Mouse (Mus musculus): ENCODE measurements around the gene Cfap20. TPM values are rescaled to one million over a fixed set of nuclear protein-coding genes. Genes with fewer than 3 reads are reported as not detected.
"Not testable (repeated sequence)": the region's sequence is repeated elsewhere in the genome, so short reads cannot be mapped to it uniquely, and the experiment has no call there.

Cfap20 gene
- polyA plus RNA-seq, 1 experiment = 108 TPM

DNA sequence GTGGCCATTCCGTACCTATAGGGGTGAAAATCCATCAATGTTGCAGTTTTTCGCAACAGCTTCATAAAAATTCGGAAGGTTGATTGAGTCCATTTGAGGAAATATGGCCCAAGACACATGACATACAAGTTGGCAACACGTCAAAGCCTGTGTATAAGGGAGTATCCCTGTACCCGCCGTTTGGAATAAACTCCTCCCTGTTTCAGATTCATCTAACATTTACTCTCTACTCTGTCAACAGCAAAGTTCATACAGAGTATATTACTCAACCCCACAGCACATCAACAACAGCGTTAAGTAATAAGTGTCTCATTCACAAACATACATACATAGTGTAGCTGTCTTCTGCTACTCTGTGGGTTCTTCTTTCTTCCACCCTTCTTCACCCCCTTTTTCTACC, 10.0 kb downstream of the Cfap20 start:
- no peak for DNase-seq (ENCODE audit: extremely low spot score in 1 of 2, low spot score in 1 of 2)

DNA sequence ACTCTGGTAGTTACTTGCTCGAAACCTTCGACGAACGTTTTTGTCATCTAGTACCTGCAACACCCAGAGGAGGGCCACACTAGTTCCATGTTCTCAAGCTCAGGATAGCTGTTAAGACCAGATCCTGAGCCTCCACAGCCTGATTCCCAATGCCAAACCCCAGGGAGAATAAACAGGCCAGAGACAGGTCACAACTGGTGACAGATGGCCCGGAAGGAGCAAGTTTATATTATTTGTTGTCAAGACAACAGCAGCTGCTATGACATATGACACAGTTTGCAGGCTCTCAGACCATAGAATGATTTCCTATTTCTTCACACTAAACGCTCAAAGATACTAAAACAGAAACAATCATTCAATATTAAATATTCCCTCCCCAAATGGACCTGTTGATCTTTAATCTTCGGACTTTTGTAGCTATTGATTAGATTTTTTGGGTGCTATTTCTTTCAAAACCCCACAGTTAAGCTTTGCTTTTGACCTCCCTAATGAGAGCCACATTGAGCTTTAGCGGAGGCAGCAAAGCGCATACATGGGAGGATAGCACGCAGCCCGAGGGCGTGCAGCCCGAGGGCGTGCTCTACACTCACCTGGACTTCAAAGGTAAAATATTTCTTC, 12.4 kb downstream of the Cfap20 start:
- DNase-seq (ENCODE audit: extremely low spot score in 1 of 2, low spot score in 1 of 2) = no peak

DNA sequence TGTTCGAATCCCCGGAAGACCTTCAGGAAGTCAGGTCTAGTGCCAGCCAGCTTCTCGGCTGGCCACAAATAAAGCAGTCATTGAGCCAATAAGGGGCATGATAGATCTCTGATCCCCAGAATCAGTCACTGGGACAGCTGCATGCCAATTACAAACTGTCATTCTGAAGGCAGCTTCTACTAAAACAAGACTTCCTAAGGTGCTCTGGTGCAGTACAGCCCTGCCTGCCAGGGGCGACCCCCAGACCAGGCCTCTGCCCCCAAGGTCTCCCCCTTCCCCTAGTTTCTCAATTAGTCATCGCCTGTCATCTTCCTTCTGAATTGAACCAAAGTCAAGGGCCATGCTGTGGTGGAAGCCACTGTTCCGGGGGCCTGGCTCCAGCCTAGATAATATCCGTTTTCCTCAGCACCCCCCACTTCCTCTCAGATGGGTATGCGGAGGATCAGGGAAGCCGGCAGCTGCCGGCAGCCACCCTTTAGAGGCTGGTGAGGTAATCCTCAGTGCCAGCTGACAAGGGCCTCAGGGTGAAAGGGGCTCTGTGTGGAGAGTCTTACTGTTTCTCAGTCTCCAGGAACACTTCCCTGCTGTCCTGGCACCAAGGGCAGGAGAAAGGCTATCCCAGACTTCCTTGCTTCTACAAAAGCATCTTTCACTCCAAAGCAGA, 23.2 kb downstream of the Cfap20 start:
- DNase-seq (ENCODE audit: extremely low spot score in 1 of 2, low spot score in 1 of 2) = no peak

DNA sequence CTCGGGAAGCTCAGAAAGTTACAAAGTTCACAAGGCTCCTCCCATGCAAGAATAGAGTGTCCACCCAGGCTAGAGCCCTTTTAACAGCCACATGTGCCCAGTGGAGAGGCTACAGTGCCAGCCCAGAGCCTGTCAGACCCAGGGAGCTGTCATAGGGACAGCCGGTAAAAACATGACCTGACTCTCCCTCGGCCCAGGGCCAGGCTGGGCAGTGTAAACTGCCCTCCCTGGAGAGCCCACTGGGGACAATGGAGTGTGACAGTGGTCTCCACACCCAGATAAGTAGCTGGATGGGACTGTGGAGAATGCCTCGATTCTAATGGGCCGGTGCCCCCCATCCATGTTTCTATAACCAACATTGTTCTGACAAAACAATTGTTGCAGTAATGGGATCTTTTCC, 25.2 kb downstream of the Cfap20 start:
- DNase-seq (ENCODE audit: extremely low spot score in 1 of 2, low spot score in 1 of 2) = no peak

DNA sequence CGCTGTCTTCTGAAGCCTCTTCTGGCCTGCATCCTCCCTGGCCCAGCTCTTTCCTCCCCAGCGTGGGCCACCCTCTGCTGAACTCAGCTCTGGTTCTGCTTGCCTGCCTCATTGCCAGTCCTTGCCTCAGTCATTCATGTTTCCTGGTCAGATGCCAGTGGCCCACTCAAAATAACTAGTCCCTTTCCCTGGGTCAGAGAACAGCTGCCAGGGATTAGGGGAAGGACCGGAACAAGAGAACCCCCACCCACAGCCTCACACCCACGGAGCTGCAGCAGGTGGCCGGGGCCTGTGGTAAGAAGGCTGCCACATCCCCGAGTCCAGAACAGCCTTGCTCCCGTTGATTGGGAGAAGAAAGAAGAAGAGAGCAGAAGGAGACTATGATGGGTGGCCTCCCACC, 33.6 kb downstream of the Cfap20 start:
- DNase-seq (ENCODE audit: extremely low spot score in 1 of 2, low spot score in 1 of 2) = no peak

DNA sequence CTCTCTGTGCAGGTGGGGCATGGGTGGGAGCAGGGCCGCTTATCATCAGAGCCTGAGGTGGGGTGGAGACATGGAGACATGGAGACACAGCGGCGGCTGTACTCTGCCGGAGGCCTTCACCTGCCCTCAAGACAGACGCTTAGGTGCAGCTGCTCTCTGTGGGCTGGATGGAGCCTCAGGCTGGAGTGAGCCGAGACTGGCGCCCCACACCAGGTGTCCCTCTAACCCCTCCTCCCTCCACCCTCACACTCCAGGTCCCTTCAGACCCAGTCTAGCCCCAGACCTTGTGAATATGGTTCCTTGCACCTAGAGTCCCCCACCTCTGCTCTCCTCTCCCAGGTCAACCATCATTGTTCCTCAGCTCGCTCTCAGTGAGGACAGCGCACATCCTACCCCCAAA, 35.5 kb downstream of the Cfap20 start:
- no peak for DNase-seq (ENCODE audit: extremely low spot score in 1 of 2, low spot score in 1 of 2)

DNA sequence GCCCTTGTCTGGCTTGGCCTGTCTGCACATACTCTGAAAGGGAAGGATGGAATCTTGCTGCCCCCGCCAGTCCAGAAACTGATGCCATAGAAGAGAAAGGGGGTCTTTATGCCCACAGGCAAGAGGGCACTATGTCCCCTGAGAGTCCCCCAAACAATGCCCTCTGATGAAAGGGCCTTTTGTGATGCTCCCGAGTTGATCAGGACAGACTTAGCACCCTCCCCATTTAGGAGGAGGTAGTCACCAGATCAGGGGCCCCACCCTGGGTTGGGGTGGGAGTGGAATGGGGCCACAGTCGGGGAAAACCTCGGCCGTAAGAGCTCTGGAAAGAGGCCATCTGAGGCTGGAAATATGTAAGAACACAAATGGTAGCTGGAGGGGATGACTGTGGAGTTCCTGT, 37.5 kb downstream of the Cfap20 start:
- DNase-seq (ENCODE audit: extremely low spot score in 1 of 2, low spot score in 1 of 2) = no peak

DNA sequence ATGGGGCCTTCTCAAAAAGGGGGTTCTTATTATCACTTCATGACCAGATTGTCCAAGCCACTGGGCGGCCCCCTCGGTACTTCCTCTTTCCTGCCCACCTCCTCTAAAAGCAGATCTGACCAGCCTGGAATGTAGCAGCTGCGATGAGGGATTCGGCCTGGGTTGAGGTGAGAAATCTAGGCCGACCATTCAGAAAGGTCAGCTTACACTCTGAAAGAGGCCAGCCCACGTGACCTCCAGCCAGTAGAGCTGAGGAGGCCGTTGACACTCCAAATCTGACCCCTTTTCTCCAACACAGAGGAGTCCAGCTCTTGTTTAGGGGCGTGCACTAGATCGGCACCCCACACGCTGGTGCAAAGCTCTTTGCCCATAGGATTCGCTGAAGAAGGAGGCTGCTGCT, 37.9 kb downstream of the Cfap20 start:
- DNase-seq (ENCODE audit: extremely low spot score in 1 of 2, low spot score in 1 of 2) = no peak

DNA sequence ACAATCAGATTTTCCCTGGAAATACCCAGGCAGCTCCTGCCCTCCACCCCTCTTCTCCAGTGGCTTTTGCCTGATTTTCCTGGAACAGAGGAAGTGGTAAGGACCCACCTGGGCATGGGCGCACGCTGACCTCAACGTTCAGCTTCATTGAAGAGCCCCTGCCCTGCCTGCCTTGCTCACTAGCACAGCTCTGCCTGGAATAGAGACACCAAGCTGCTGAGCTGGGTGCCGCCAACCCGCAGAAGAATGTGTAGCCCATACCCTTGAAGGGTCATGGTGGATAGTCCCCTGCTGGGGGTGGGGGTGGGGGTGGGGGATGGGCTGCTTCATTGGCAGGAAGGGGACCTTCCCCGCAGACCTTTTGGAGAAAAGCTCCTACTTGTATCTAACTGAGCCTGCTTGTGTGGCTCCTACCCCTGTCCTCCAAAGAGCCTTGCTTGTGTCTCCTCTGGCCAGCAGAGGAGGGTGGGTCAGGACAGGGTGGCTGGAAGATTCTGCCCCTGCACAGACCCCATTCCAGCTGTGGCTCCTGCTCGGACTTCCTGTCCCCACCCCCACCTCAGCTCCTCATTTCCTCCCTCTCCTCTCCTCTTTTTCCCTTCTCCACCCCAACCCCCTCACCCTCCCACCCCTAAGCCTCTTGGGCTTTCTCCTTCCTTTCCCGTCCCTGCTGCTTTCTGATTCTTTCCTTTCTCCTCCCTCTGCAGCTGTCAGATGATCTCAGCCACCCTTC, 39.3 kb downstream of the Cfap20 start:
- no peak for DNase-seq (ENCODE audit: extremely low spot score in 1 of 2, low spot score in 1 of 2)

DNA sequence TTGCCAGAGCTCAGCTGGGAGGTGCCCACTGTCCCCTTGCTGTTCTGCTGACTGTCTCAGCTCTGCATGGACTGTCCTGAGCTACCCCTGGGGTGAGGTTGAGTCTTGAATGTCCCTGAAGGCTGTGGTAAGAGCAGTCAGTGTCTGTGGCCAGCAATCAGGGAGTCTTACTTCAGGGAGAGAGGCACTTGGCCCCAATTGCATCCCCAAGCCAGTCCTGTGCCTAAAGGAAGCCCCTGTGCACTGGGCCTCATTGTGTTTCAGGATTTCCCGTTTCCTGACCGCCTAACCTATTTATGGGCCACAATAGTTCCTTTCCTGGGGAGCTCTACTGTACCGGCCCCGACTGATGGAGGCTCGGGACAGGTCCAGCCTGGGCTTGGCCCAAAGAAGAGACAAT, 42.1 kb downstream of the Cfap20 start:
- DNase-seq (ENCODE audit: extremely low spot score in 1 of 2, low spot score in 1 of 2) = no peak

DNA sequence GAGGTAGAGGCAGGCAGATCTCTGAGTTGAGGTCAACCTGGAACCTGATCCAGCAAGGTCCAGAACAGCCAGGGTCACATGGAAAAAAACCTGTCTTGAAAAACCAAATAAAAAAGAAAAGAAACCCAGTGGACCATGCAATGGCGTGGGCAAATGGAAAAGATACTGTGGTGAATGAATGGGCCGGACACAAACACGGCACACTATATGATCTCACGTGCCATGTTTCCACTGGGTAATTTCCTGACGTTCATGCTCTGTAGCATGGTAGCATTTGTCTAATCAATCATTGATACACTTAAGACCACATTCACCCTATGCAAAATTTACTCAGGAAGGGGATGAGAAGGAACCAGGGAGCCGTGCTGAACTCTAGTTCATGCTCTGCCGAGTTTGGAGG, 43.6 kb downstream of the Cfap20 start:
- no peak for DNase-seq (ENCODE audit: extremely low spot score in 1 of 2, low spot score in 1 of 2)

DNA sequence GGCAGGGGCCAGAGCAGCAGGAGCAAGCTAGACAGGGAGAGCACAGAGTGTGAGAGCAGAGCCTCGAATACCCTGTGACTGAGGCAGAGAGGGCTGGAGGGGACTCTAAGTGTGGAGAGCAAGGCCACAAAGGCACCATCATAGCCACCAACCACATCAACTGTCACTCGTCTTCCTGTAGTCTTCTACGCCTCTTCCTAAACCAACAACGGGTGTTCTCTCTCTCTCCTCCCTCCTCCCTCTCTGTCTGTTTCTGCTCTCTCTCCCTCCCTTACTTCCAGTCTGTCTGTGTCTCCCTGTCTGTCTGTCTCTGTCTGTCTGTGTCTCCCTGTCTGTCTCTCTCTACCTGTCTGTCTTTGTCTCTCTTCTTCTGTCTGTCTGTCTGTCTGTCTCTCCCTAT, 44.4 kb downstream of the Cfap20 start:
- DNase-seq (ENCODE audit: extremely low spot score in 1 of 2, low spot score in 1 of 2) = no peak

DNA sequence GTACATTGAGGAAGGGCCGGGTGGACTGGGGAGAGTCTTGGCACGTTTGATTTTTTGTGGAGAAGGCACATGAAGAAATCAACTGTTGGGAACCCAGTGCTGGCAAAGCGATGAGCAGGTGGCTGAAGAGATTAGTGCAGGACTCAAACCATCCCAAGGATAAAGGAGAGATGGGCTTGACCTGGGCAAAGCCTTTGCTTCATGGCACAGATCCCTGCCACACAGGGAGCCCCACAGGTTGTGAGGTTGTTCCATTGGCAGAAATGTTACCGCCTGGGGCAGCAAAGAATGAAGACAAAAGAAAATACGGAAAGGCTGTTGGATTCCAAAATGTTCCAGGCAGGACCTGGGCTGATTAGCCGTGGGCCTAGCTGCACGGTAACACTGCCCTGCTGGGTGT, 46.7 kb downstream of the Cfap20 start:
- DNase-seq (ENCODE audit: extremely low spot score in 1 of 2, low spot score in 1 of 2) = no peak

DNA sequence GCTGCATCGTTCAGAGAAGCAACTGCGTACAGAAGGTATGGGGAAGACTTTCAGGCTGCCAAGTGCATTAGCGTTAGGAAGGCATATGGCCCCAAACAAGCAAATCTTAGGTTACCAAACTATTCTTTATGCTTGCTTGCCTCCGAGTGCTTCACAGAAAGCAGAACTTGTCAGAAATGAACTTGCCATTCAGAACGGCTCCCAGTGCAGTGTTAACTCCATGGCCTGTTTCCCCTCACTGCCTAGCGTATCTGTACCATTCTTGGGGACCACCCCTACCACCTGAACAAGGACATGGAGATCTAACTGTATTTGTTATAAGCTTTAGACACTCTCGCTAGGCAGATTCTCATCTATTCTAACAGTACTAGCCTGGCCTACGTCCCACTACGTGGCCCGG, 47.4 kb downstream of the Cfap20 start:
- DNase-seq (ENCODE audit: extremely low spot score in 1 of 2, low spot score in 1 of 2) = no peak

DNA sequence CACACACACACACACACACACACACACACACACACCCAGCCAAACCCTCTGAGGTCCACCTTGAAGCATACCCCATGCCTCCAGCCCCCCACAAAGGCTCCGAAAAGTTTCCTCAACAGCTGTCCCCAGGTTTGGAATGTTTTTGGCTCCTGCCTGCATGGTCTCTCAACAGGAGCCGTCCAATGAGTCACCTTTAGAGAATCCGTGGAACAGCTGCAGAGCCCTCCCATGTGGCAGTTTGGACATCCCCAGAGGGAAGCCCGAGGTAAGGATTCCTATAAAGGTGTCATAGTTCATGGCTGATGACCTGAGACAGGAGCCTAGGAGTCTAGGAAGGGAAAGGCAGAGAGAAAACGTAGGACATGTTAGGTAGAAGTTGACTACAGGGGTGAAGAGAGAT, 48.6 kb downstream of the Cfap20 start:
- DNase-seq (ENCODE audit: extremely low spot score in 1 of 2, low spot score in 1 of 2) = no peak

DNA sequence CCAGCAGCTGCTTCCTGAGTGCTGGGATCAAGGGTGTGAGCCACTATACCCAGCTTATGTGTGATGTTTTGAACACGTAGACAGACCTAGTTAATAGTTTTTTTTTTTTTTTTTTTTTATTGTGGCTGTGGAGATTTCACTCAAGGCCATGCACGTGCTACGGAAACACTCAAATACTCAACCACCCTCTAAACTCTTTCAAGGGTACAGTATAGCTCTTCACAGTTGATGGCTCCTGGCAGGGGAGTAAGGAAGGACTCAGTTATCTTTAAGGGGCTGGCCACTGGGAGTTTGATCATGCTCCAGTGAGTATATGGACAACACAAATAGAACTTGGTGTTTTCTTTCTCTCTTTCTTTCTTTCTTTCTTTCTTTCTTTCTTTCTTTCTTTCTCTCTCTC, 50.2 kb downstream of the Cfap20 start:
- DNase-seq (ENCODE audit: extremely low spot score in 1 of 2, low spot score in 1 of 2) = no peak

DNA sequence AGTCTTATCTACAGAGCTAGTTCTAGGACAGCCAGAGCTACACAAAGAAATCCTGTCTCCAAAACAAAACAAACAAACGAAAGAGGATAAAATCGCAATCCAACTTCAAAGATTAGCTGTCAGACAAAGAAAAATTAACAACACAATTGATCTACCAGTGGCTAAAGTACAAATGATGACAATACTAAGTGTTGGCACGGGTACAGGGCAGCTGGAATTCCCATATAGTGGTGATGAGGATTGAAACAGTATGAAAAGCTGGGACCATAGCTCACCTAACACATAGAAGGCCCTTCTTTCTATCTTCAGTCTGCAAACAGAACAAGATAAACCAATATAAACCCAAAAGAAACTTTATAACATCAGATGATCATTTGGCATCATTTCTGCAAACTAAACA, 53.1 kb downstream of the Cfap20 start:
- DNase-seq (ENCODE audit: extremely low spot score in 1 of 2, low spot score in 1 of 2) = no peak

DNA sequence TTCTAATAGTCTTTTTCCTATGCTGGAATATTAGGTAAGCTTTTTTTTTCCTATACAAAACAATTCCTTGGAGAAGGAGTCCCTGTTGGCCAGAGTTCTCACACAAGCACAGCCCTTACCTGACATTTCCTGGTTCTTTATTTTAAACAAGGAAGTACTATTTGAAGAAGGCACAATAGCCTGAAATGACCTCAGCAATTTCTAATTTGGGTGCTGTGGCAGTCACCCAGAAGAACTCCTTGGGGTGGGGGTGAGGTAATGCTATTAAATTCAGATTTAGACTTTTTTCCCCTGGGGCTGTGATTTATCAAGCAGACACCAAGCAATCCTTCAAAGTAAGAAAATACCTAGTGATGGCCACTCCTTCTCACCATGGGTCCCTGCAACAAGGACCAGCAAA, 53.7 kb downstream of the Cfap20 start:
- DNase-seq (ENCODE audit: extremely low spot score in 1 of 2, low spot score in 1 of 2) = no peak

DNA sequence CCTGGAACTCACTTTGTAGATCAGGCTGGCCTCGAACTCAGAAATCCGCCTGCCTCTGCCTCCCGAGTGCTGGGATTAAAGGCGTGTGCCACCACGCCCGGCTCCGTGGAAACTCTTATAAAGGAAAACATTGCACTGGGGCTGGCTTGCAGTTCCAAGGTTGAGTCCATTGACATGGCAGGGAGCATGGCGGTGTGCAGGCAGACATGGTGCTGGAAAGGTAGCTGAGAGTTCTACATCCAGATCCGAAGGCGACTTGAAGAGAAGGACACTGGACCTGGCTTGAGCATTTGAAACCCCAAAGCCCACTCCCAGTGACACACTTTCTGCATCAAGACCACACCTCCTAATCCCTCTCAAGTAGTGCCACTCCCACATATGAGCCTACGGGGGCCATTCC, 55.7 kb downstream of the Cfap20 start:
- DNase-seq (ENCODE audit: extremely low spot score in 1 of 2, low spot score in 1 of 2) = not testable (repeated sequence)

DNA sequence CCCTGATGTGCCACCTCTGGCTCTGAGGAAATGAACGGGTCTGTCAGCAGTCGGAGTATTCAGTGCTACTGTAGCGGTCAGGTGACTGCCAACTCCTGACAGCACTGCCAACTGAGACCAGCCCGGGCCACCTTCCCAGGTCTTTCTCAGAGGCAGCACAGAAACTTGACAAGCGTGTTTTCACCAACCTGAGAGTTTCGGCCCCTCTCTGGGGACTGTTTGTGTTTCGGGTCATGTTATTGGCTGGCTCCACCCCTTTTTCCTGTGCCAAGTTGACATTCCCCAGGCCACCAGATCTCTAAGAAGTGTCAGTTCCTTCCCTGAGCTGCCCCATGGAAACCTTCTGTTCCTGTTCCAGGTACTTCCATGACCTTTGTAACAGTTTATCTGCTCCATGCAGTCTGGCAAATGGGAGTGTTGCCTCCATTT, 56.8 kb downstream of the Cfap20 start:
- no peak for DNase-seq (ENCODE audit: extremely low spot score in 1 of 2, low spot score in 1 of 2)

DNA sequence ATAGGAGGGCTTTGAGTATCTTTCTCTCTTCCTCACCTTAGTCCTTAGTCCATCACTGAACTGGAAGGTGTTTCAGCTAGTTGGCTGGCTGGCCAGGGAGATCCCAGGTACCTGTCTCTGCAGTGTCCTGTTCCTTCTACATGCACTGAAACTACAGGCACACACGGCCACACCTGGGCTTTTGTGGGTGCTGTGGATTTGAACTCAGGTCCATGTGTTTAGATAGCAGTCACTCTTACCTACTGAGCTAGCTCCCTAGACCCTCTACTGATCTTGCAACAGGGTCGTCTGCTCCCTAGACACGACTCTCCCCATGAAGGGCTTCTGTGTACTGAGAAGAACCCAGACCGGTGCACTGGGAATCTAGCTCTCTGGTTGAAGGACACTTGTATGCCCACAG, 57.6 kb downstream of the Cfap20 start:
- no peak for DNase-seq (ENCODE audit: extremely low spot score in 1 of 2, low spot score in 1 of 2)

Measured in frontal cortex, adult 2 months (tissue).